Mouse (Mus musculus) hindbrain, embryonic 10.5 days (tissue): ENCODE measurements around the gene Med6. TPM values are rescaled to one million over a fixed set of nuclear protein-coding genes. Genes with fewer than 3 reads are reported as not detected.

Experiments used
- DNase-seq: peaks from one replicate; pipeline ENCODE4 v3.0.0-alpha.2; 2017; ENCODE audit warnings: low spot score
- H3K27ac ChIP-seq: fragments of 300-500 bp; sonication (generic); 2 replicates; pipeline ENCODE4 v1.5.1; 2016; ENCODE audit warnings: mild to moderate bottlenecking, moderate library complexity
- H3K27me3 ChIP-seq: fragments of 300-500 bp; sonication (generic); 2 replicates; pipeline ENCODE4 v1.6.1; 2016; ENCODE audit warnings: mild to moderate bottlenecking; ENCODE audit not compliant: poor library complexity, insufficient read depth, severe bottlenecking
- H3K36me3 ChIP-seq: fragments of 300-500 bp; sonication (generic); 2 replicates; pipeline ENCODE4 v1.6.1; 2016; ENCODE audit warnings: mild to moderate bottlenecking, moderate library complexity
- H3K4me1 ChIP-seq: fragments of 300-500 bp; sonication (generic); replicated peaks from 2 replicates; pipeline ENCODE4 v1.6.1; 2016; ENCODE audit warnings: mild to moderate bottlenecking
- H3K4me3 ChIP-seq: fragments of 300-500 bp; sonication (generic); 2 replicates; pipeline ENCODE4 v1.5.1; 2016; ENCODE audit warnings: mild to moderate bottlenecking, moderate library complexity
- H3K9me3 ChIP-seq: fragments of 300-500 bp; sonication (generic); 2 replicates; pipeline ENCODE4 v1.6.1; 2016; ENCODE audit warnings: mild to moderate bottlenecking, moderate library complexity
- WGBS: fragments of 180-500 bp; shearing (Covaris S2); methylation state at CpG from one replicate; pipeline ENCODE4 v1.1.7; 2016; 5-methylcytosine and 5-hydroxymethylcytosine counted together
- polyA plus RNA-seq: library from polyadenylated mRNA; unstranded; fragments of >200 nt; fragmentation: Nextera tagmentation; extraction: Ambion mirVana; gene quantifications from 2 replicates; pipeline ENCODE4 v1.2.1, GENCODE M21; 2016

The Med6 gene
- polyA plus RNA-seq, result 79.4 and 80.8 TPM in 2 replicates

- Histone ChIP-seq H3K36me3 (peaks cover 11% of the 10 kb centered on the region), H3K4me3 (peak within 1 kb of the TSS; percentile 84), H3K4me1 (peaks cover 12% of the 10 kb centered on the region), H3K27me3 (no peaks in the 10 kb centered on the region), H3K9me3 (no peaks in the 10 kb centered on the region), H3K27ac (peak within 1 kb of the TSS; percentile 89)
- 4% methylated on average over 36 of the region's 36 CpGs for WGBS
- peak; percentile 97 for DNase-seq
These were observed at the start of gene Med6 for GRCm38 (mm10) chr12:81594902-81595671. Med6 (minus strand) TSS chr12:81595008.

GRCm38 (mm10) chr12:81642361-81643082 lies 47.7 kb upstream of the Med6 start:
- WGBS, result 35% methylated on average over 11 of the region's 11 CpGs
- H3K36me3 ChIP-seq, result no peaks in the 10 kb centered on the region
- H3K4me1 ChIP-seq, result peaks cover 15% of the 10 kb centered on the region
- no peaks in the 10 kb centered on the region for H3K9me3 ChIP-seq
- peak; percentile 10 for DNase-seq
- H3K27ac ChIP-seq, result no peak overlapping the region
- H3K27me3 ChIP-seq, result no peaks in the 10 kb centered on the region
- H3K4me3 ChIP-seq, result no peak overlapping the region

DNA sequence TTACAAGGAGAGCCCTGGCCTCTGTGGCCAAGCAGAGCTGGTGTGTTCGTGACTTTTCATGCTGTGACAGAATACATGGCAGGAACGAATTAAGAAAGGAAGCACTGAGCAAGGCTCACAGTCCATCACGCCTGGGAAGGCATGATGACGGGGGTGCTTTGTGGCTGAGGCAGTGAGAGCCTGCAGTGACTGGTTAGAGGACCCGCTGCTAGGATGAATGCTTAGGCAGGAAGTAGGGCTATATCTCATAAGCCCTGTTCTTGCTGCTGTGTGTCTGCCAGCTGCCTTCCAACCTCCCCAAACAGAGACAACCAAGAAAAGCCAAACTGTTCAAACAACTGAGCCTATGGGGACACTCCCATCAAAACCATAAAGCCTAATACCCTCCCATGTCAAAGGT lies 45.8 kb upstream of the Med6 start:
- H3K27ac ChIP-seq, result no peak overlapping the region
- H3K4me3 ChIP-seq, result no peak overlapping the region
- H3K4me1 ChIP-seq, result peaks cover 15% of the 10 kb centered on the region
- H3K36me3 ChIP-seq, result no peaks in the 10 kb centered on the region
- WGBS, result 77% methylated on average over 5 of the region's 5 CpGs
- no peaks in the 10 kb centered on the region for H3K9me3 ChIP-seq
- no peak for DNase-seq
- H3K27me3 ChIP-seq, result no peaks in the 10 kb centered on the region

DNA sequence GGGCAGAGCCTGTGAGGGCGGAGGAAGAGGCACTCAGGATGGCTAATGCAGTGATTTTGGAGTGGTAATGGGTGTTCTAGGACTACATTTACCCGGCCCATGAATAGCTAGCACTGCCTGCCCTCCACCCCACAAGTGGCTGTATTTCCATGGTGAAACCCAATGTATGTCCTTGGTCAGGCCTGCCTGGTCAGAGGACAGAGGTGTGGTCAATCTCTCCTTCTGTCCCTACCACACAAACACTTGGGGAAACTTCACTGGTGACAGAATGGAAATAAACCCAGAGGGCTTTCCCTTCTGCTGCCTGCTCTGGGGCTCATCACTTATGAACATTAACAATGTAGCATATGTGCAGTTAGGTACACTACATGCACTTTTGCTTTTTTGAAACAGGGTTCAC lies 38.4 kb upstream of the Med6 start:
- Histone ChIP-seq H3K4me3 (no peak overlapping the region), H3K36me3 (no peaks in the 10 kb centered on the region), H3K4me1 (peaks cover 30% of the 10 kb centered on the region), H3K27ac (no peak overlapping the region), H3K9me3 (no peaks in the 10 kb centered on the region), H3K27me3 (peaks cover 49% of the 10 kb centered on the region)
- DNase-seq, result no peak
- WGBS, result 75% methylated on average over 2 of the region's 2 CpGs

GRCm38 (mm10) chr12:81631661-81632401 lies 37.0 kb upstream of the Med6 start:
- no peaks in the 10 kb centered on the region for H3K9me3 ChIP-seq
- 1% methylated on average over 31 of the region's 31 CpGs for WGBS
- peak overlapping the region; percentile 92 for H3K27ac ChIP-seq
- no peaks in the 10 kb centered on the region for H3K36me3 ChIP-seq
- peaks cover 30% of the 10 kb centered on the region for H3K4me1 ChIP-seq
- peak overlapping the region; percentile 77 for H3K4me3 ChIP-seq
- DNase-seq, result no peak
- H3K27me3 ChIP-seq, result peaks cover 53% of the 10 kb centered on the region

GRCm38 (mm10) chr12:81630915-81631660 lies 36.3 kb upstream of the Med6 start, which contains the start of gene Ttc9:
Ttc9 (plus strand) TSS chr12:81631249.
- peak within 1 kb of the TSS; percentile 92 for H3K27ac ChIP-seq
- H3K4me3 ChIP-seq, result peak within 1 kb of the TSS; percentile 77
- DNase-seq, result peak; percentile 77
- H3K9me3 ChIP-seq, result no peaks in the 10 kb centered on the region
- peaks cover 30% of the 10 kb centered on the region for H3K4me1 ChIP-seq
- H3K36me3 ChIP-seq, result no peaks in the 10 kb centered on the region
- under 1% methylated on average over 82 of the region's 82 CpGs for WGBS
- peaks cover 58% of the 10 kb centered on the region for H3K27me3 ChIP-seq

DNA sequence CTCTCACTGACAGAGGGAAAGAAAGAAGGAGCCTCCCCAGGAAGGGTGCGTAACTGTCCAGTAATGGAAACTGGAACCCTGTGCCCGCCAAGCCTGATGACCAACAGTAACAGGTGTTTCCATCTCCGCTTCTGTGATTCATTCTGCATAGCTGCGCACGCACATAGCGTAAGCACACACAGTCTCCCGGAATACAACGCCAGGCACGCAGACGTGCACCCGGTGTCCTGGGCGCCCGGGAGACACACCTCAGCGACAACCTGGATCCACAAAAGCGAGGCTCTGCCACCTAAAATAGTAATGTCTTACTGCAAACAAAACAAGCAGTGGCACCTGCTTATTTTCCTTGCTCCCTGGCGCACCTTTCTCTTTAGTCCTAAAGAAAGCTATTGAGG lies 35.7 kb upstream of the Med6 start:
- DNase-seq, result peak; percentile 40
- Histone ChIP-seq H3K4me3 (peak overlapping the region; percentile 77), H3K4me1 (peaks cover 30% of the 10 kb centered on the region), H3K27ac (peak overlapping the region; percentile 92), H3K36me3 (no peaks in the 10 kb centered on the region), H3K27me3 (peaks cover 61% of the 10 kb centered on the region), H3K9me3 (no peaks in the 10 kb centered on the region)
- under 1% methylated on average over 16 of the region's 16 CpGs for WGBS

GRCm38 (mm10) chr12:81628091-81628490 lies 33.3 kb upstream of the Med6 start:
- Histone ChIP-seq H3K9me3 (no peaks in the 10 kb centered on the region), H3K4me1 (peaks cover 30% of the 10 kb centered on the region), H3K36me3 (no peaks in the 10 kb centered on the region), H3K4me3 (no peak overlapping the region), H3K27me3 (peaks cover 58% of the 10 kb centered on the region), H3K27ac (no peak overlapping the region)
- no peak for DNase-seq
- 86% methylated on average over 4 of the region's 4 CpGs for WGBS

GRCm38 (mm10) chr12:81627426-81627825 lies 32.6 kb upstream of the Med6 start:
- Histone ChIP-seq H3K27ac (no peak overlapping the region), H3K36me3 (no peaks in the 10 kb centered on the region), H3K9me3 (no peaks in the 10 kb centered on the region), H3K4me3 (no peak overlapping the region), H3K4me1 (peaks cover 23% of the 10 kb centered on the region), H3K27me3 (peaks cover 51% of the 10 kb centered on the region)
- DNase-seq, result no peak
- 86% methylated on average over 6 of the region's 6 CpGs for WGBS

DNA sequence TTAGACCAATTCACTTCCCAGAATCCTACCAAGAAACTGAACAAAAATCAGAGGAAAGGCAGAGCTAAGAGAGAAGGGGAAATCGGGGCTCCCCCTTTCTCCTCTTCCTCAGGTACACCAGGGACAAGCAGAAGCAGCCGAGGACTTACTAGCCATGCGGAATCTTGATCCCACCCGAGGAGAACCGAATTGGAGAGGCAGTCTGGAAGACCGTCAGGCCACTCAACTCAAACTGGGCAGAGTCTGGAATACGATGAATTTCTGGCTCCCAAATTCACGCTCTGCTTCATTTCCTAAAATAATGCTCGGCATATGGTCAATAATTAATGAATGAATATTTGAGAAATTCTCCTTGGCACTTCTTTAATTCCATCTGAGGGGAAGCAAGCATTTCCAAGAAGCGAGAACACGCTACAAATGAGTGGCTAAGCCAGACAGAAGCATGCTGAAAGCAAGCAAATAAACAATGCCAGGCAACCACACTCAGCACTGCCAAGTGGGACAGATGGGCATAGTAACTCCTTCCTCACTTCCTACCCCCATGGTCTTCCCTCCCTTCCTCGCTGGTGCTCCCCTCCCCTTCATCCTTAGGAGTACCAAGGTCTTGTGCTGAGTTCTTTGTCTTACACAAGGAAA lies 31.5 kb upstream of the Med6 start:
- no peaks in the 10 kb centered on the region for H3K36me3 ChIP-seq
- H3K4me1 ChIP-seq, result peaks cover 12% of the 10 kb centered on the region
- H3K27ac ChIP-seq, result no peak overlapping the region
- no peaks in the 10 kb centered on the region for H3K9me3 ChIP-seq
- peaks cover 41% of the 10 kb centered on the region for H3K27me3 ChIP-seq
- DNase-seq, result no peak
- no peak overlapping the region for H3K4me3 ChIP-seq
- 80% methylated on average over 12 of the region's 12 CpGs for WGBS

DNA sequence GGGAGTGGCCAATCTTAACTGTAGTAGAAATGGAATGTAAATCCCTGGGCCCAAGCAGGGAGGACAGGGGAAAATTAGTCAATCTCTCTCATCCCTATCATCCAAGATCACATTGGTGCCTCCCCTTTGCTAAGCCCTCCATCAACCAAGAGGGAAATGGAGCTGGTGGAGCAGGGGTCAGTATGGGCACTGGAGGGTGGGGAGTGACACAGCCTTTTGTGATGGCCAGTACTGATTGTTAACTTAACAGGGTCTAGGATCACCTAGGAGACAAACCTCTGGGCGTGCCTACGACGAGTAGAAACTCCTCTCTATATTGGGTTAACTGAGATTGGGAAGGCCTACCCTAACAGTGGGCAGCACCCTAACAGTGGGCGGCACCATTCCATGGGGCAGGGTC lies 28.6 kb upstream of the Med6 start:
- H3K9me3 ChIP-seq, result no peaks in the 10 kb centered on the region
- H3K4me3 ChIP-seq, result no peak overlapping the region
- DNase-seq, result no peak
- 78% methylated on average over 4 of the region's 4 CpGs for WGBS
- no peak overlapping the region for H3K27ac ChIP-seq
- H3K4me1 ChIP-seq, result no peaks in the 10 kb centered on the region
- no peaks in the 10 kb centered on the region for H3K36me3 ChIP-seq
- peaks cover 13% of the 10 kb centered on the region; the same call in 1 of the 2 replicates for H3K27me3 ChIP-seq

- no peak overlapping the region for H3K27ac ChIP-seq
- no peak overlapping the region for H3K4me3 ChIP-seq
- no peaks in the 10 kb centered on the region for H3K36me3 ChIP-seq
- 0 out of 2 replicates have a peak, but pooled peaks cover 6% of the 10 kb centered on the region for H3K27me3 ChIP-seq
- no peaks in the 10 kb centered on the region for H3K9me3 ChIP-seq
- WGBS, result 29% methylated on average over 5 of the region's 5 CpGs
- no peaks in the 10 kb centered on the region for H3K4me1 ChIP-seq
- peak; percentile 71 for DNase-seq
These were observed 24.5 kb upstream of the Med6 start for GRCm38 (mm10) chr12:81619302-81619701.
